Mouse (Mus musculus): ENCODE measurements around the gene Agpat1. TPM values are rescaled to one million over a fixed set of nuclear protein-coding genes. Genes with fewer than 3 reads are reported as not detected.

Agpat1 gene
- total RNA-seq, 2 experiments from 2014 or later, result 161 to 177 TPM

DNA sequence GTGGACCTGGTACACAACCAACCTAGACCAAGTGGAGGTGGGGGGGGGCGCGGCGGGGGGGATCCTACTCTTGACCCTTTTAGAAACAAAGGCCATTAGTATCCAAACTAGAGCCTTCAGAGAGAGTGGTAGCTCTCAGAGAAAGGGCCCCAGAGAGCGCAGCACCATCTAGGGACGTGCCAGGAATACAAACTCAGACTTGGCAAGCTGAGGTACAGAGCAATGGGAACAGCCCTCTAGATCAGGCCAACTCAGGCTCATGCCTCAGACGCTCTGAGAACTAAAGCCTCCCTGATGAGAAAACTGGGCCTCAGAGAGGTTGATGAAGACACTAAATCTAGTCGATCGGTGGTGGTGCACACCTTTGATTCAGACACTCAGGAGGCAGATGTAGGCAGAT is 18.9 kb upstream of the Agpat1 start:
- intact Hi-C loops (cut with DNase I), result no loop called here

DNA sequence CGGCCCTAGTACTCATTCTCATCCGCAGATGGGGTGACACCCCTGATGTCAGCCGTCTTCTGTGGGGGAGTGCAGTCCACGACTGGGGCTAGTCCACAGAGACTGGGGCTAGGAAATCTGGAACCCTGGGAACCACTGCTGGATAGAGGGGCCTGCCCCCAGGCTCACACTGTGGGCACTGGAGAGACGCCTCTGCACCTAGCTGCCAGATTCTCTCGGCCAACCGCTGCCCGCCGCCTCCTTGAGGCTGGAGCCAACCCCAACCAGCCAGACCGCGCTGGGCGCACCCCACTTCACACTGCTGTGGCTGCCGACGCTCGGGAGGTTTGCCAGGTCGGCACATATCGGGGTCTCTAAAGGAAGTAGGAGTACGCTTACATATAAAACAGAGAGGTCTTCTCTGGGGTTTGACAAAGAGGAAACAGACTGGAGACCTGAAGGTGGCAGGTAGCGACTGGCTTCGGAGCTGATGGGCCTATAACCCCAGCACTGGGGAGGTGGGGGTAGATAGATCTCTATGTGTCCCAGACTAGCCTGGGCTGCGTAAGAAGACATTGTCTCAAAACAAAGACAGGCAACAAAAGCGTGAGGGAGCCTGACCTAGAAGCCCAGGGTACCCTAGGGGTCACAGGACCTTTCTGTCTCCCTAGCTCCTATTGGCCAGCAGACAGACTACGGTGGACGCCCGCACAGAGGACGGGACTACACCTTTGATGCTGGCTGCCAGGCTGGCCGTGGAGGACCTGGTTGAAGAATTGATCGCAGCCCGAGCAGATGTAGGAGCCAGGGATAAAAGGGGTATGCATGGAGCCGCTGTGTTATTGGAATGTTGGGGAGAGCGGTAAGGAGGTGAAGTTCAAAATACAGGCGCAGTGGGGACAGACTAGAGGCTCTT is 17.9 kb upstream of the Agpat1 start:
- DNase-seq (ENCODE audit: low spot score in 2 of 2), result no peak
- intact Hi-C loops (cut with DNase I), result loop anchor here (2.0 kb wide), 1 partner anchor 19 kb away; the partner anchor contains the start of gene Agpat1

More for the DNA sequence above, 18.9 kb upstream of the Agpat1 start:
- DNase-seq (ENCODE audit: low spot score in 2 of 2), result no peak

DNA sequence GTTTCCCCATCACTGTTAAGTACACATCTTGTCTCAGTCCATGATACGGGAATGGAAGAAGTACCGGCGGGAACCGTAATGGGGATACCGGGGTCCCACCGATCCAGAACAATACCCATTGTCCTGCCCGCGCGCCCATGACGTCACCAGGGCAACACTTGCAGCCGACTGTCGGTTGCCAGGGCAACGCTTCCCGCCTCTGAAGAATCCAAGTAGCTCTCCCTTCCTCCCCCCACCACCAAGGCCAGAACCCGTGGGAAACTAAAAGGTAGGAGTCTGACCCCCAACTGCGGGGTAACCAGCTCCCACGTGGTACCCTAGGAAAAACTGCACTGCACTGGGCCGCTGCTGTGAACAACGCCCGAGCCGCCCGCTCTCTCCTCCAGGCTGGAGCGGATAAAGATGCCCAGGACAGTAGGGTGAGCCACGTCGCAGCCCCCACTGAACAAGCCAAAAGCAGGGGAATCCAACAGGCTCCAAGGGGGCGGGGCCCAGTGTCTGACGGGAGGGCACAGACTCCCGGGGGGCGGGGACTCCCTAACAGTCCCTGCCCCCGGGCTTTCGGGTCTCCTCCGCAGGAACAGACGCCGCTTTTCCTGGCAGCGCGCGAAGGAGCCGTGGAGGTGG is 17.2 kb upstream of the Agpat1 start:
- intact Hi-C loops (cut with DNase I), result loop anchor here (2.0 kb wide), 1 partner anchor 18 kb away; the partner anchor contains the start of gene Agpat1
- peak; percentile 85 to 86 for DNase-seq (ENCODE audit: low spot score in 2 of 2)

DNA sequence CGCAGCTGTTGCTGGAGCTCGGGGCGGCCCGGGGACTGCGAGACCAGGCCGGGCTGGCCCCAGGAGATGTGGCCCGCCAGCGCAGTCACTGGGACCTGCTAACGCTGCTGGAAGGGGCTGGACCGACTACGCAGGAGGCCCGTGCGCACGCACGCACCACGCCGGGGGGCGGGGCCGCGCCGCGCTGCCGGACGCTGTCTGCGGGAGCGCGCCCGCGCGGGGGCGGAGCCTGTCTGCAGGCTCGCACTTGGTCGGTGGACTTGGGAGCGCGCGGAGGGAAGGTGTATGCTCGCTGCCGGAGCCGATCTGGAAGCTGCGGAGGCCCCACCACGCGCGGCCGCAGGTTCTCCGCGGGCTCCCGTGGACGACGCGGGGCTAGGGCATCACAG is 16.6 kb upstream of the Agpat1 start:
- intact Hi-C loops (cut with DNase I), result loop anchor here (2.0 kb wide), 1 partner anchor 17 kb away; the partner anchor contains the start of gene Agpat1
- peak; percentile 98 to 100 for DNase-seq (ENCODE audit: low spot score in 2 of 2)

DNA sequence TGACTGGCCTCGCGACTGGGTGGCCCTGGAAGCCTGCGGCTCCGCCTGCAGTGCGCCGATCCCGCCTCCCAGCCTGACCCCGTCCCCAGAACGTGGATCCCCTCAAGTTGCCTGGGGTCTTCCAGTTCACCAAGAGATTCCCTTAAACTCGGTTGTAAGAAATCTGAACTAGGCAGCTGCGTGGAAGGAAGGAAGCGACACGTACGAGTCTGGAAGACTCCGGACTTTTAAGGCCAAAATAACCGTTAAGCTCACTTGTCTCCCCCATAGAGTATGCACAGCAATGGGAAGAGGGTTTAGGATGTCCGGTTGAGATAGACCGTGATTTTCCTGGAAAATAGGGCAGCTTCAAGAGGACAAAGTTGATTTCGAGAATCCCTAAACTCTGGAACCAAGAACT is 16.2 kb upstream of the Agpat1 start:
- no peak for DNase-seq (ENCODE audit: low spot score in 2 of 2)
- intact Hi-C loops (cut with DNase I), result loop anchor here (2.0 kb wide), 1 partner anchor 17 kb away; the partner anchor contains the start of gene Agpat1

DNA sequence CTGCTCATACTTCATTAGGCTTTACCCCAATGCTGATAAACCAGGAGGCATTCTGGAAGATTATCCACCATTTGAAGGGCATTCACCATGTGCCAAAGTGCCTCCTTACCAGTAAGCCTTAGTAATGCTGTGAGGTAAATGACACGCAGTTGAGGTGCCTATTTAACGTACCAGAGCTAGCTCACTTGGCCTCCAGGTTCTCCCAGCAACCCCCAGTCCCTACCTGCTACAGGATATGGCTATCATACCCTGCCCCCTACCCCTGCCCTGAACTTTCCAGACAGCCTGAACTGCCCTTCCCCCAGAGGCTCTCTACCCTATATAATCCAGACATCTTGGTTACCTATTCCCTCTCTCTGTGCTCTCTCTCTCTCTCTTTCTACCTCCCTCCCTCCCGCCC is 15.3 kb upstream of the Agpat1 start:
- intact Hi-C loops (cut with DNase I), result no loop called here
- no peak for DNase-seq (ENCODE audit: low spot score in 2 of 2)

DNA sequence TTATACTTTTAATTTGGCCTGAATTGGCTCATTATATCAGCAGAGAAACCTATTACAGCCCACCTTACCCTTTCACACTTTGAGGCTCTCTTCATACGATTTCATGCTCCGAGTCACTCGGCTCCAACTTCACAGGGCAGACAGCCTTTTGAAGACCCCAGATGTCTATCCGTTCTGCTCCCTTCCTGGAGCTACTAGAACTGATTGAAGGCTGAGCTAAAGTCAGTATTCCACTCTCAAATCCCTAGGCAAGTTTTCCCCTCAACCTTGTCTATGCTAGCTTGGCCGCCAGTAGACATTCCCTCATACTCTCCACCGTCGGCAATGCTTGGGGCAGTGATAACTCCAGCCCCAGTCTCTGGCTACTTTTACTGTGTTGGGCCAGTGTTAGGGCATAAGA is 14.9 kb upstream of the Agpat1 start:
- DNase-seq (ENCODE audit: low spot score in 2 of 2), result no peak
- intact Hi-C loops (cut with DNase I), result no loop called here

DNA sequence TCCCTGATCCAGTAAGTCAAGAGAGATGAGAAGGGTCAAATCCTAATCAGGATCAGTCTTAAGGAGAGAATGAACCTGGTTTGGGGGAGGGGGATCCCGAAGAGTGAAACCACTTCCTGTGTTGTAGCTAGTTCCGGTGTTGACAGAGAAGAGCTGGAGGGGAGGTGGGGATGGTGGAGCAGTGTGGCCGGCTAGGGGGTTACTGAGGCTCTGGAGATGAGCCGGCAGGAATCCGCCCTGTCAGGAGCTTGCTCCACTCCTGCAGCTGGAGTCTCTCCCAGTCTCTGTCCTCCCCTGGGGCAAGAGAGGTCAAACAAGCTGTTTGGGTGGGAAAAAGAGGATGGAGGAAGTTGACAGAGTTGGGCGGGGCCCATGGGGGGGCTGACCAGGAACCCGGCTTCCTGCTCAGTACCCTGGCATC is 14.4 kb upstream of the Agpat1 start, which contains the start of gene Gpsm3:
Gene Gpsm3, plus strand, starts transcription at position 126 of the 421 bp plus-strand sequence.
- intact Hi-C loops (cut with DNase I), result loop anchor here (5.0 to 10.0 kb wide), 2 partner anchors 555 to 648 kb away; partner anchors contain the start of genes Col11a2, Nfkbil1, Rxrb and Slc39a7
- no peak for DNase-seq (ENCODE audit: low spot score in 2 of 2)

DNA sequence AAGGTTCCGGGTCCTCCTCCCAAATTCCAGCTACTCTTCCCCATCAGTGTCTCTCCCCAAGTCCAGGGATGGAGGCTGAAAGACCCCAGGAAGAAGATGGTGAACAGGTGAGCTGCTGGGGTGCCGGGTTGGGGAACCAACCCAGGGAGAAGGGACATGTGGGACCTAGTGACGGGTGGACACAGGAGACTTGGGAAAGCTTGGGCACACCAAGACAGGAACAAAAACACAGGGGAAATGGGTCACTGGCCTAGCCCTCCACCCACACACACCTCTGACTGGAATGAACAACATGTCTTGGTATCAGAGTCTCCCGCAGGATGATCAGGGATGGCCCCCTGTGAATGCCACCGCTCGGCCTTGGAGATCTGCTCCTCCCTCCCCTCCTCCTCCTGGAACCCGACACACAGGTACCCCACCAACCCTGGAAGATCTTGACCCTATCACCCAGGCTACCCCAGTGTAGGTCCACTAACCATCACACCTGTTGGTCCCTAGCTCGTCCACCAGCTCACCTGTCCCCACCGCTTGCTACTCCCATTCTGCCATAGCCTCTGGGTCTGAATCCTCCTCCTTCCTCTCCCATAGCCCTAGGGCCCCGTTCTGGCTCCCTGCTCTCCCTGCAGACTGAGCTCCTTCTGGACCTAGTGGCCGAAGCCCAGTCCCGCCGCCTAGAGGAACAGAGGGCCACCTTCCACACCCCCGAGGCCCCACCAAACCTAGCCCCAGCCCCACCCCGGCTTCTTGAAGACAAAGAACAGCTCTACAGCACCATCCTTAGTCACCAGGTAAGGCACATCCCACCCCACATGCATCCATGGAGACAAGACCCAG is 13.7 kb upstream of the Agpat1 start:
- DNase-seq (ENCODE audit: low spot score in 2 of 2), result no peak
- intact Hi-C loops (cut with DNase I), result loop anchor here (5.0 to 10.0 kb wide), 2 partner anchors 556 to 647 kb away; partner anchors contain the start of genes Col11a2, Nfkbil1, Rxrb and Slc39a7

DNA sequence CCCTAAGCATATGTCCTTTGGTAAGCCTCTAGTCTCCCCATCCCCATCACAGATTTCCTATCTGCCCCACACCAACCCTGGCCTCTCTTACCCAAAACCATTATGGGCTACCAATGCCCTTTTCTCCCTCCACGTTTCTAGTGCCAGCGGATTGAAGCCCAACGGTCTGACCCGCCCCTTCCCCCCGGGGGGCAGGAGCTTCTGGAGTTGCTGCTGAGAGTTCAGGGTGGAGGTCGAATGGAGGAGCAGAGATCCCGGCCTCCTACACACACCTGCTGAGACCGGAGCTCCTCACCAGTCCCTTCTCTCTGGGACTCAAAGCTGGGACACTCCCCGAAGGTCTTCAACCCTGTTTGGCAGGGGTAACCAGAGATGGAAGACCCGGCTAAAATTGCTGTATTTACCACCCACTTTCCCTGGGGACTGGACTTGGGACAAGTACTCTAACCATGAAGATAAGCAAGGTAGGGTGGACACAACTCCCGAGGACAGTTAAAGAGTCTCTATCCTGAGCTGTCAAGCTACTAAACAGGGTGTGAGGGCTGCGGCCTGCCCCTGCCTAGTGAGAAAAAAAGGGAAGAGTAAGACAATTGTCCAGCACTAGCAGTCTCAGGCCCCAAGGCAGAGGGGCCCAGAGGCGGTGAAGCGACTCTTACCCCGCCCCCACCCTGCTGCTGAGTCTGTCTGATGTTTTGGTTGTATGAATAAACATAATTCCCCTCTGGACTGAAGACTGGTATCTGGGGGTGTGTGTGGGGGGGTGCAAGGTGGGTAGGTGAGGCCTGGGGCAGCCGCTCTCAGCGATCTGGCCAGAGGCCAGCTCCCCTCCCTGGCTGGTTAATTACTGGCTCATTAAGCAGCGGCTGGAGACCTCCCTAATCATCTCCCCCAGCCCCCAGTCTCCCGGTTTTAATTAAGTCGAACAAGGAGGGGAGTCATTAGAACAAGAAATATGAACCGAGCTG is 12.8 kb upstream of the Agpat1 start, which contains the start of gene Pbx2:
Gene Pbx2, plus strand, starts transcription at position 238 of the 965 bp plus-strand sequence.
- intact Hi-C loops (cut with DNase I), result loop anchor here (5.0 to 10.0 kb wide), 2 partner anchors 557 to 646 kb away; partner anchors contain the start of genes Col11a2, Nfkbil1, Rxrb and Slc39a7
- DNase-seq (ENCODE audit: low spot score in 2 of 2), result no peak

DNA sequence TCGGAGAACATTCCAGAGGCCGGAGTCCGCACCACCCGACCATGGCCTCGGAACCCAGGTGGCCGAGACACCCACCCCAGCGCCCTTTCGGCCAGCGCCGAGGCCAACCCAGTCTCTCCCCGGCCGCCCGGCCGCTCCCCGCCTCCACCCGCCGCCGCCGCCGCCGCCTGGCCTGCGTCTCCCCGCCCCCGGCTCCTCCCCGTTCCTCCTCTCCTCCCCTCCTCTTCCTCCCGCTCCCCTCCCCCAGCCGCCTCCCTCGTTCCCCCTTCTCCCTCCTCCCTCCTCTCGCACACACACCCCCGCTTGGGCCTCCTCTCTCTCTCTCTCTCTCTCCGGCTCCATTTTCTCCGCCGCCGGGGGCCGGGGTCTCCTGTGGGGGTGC is 12.1 kb upstream of the Agpat1 start:
- intact Hi-C loops (cut with DNase I), result loop anchor here (2.0 to 10.0 kb wide), 3 partner anchors 471 to 645 kb away; partner anchors contain the start of genes Col11a2, Nfkbil1, Rxrb and Slc39a7

DNA sequence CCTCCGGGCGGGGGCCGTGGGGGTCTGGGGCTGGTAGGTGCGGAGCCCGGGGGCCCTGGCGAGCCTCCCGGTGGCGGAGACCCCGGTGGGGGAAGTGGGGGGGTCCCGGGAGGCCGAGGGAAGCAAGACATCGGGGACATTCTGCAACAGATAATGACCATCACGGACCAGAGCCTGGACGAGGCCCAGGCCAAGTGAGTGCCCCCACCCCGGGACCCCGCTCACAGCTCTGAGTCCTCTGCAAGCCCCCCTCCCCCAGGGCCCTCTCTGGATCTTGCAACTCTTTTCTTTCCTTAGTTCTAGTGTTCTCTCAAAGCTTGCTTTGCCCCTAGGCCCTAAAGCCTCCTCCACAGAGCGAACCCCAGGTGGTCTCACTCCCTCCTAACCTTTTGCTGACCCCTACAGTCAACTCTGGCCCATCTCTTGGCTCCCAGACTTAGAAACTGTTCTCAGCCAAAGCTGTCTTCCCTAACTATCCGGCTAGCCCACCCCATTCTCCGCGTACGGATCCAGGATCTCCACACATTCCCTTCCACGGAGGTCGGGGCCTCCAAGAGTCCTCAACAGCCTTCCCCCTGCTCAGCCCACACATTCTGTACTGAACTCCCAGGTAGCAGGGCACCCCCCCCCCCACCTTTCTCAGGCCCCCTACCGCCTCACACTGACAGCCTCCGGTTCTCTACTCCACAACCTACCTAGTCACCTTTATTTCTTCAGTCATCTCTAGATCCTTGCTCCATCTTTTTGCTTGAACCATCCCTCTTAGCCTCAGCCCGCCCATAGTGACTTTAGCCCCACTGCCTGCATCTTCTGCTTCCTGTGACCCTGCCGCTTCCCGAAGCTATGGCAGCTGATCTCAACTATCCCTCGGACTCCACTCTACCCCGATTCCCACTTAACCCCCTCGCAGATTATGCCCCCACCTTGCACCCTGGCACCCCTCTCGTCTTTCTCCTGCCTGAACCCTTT is 11.2 kb upstream of the Agpat1 start:
- intact Hi-C loops (cut with DNase I), result loop anchor here (1.0 to 10.0 kb wide), 4 partner anchors 10 to 644 kb away; partner anchors contain the start of genes Col11a2, Nfkbil1, Rnf5 and Rxrb
- no peak for DNase-seq (ENCODE audit: low spot score in 2 of 2)

More for the DNA sequence above, 12.1 kb upstream of the Agpat1 start:
- peak; percentile 63 to 74 for DNase-seq (ENCODE audit: low spot score in 2 of 2)

DNA sequence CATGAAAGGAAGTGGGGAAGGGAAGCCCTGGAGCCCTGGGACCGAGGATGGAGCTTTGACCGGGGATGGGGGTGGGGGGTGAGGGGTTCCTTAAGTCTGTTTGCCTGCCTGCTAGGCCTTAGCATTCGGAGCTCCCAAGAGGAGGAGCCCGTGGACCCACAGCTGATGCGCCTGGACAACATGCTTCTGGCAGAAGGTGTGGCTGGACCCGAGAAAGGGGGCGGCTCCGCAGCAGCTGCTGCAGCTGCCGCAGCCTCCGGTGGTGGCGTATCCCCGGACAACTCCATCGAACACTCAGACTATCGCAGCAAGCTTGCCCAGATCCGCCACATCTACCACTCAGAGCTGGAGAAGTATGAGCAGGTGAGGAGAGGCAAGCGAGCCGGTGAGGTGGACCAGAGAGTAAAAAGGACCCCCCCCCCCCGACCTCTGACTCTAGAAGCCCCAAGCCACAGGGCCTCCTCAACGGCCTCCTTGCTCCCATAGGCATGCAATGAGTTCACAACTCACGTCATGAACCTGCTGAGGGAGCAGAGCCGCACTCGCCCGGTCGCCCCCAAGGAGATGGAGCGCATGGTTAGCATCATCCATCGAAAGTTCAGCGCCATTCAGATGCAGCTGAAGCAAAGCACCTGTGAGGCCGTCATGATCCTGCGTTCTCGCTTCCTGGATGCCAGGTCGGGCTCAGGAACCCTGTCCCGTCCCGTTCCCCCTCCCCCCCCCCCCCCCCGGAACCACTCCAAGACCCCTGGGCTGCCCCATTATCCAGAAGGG is 10.1 kb upstream of the Agpat1 start:
- no peak for DNase-seq (ENCODE audit: low spot score in 2 of 2)
- intact Hi-C loops (cut with DNase I), result loop anchor here (1.0 to 10.0 kb wide), 4 partner anchors 9 to 643 kb away; partner anchors contain the start of genes Col11a2, Nfkbil1, Rnf5 and Rxrb

DNA sequence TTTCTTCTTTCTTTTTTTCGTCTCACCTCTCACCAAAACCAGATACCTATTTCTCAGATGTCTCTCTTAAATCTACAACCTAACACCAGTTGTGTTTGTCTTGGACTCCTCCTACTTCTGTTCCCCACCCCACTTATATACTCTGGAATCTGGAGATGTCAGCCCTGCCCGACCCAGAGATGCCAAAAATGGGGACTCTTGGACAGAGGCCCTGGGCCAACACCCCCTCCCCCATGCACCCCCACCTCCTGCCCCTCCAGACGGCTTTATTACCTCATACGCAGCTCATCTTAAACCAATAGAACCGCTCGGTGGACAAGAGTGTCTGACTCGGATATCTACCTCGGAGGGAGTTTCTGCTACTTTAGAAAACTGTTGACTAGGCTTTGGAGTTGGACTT is 8.0 kb upstream of the Agpat1 start:
- intact Hi-C loops (cut with DNase I), result loop anchor here (5.0 to 10.0 kb wide), 2 partner anchors 36 to 561 kb away; partner anchors contain the start of genes Col11a2, Rxrb and Slc39a7
- DNase-seq (ENCODE audit: low spot score in 2 of 2), result no peak

DNA sequence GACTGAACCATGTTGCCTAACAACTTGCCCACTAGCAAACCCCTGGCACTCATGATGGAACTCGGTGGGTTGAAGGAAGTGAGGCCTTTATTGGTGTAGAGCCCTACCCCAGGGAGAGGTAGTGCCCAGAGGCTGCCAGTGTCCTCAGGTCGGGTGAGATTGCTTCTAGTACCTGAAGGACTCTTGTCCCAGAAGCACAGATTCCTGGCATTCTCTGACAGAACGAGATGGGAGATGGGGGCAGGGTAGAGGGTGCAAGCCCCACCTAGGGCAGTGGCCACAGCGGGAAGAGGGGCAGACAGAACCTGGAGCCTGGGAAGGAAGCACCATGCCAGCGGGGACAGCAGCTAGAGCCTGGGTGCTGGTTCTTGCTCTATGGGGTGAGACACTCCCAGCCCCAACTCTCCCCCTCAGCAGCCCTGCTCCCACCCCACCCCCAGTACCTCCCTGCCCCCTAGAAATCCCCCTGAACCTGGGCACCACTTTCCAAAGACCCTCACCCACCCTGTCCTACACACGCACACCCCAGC is 6.4 kb upstream of the Agpat1 start, which contains the start of gene Ager:
Gene Ager, plus strand, starts transcription at position 297 of the 530 bp plus-strand sequence.
- no peak for DNase-seq (ENCODE audit: low spot score in 2 of 2)
- intact Hi-C loops (cut with DNase I), result loop anchor here (5.0 to 10.0 kb wide), 2 partner anchors 35 to 563 kb away; partner anchors contain the start of genes Col11a2, Rxrb and Slc39a7

All from left cerebral cortex, postnatal 36 days (tissue).